Mouse (Mus musculus) spleen, postnatal 14 days (tissue): ENCODE data around the gene Pcsk2.

ENCODE experiments used
- DNase-seq, 2 experiments: peaks; one replicate each; pipeline ENCODE4 v3.0.0; 2021 to 2022; ENCODE audit warnings: low spot score in 2 of 2

Pcsk2 gene

GRCm38 (mm10) chr2:143545758-143546246 is at the start of gene Pcsk2:
Gene Pcsk2 (plus strand): TSS chr2:143546156.
- no peak for DNase-seq

GRCm38 (mm10) chr2:143500845-143501244 is 45.1 kb upstream of the Pcsk2 start:
- no peak for DNase-seq

- no peak for DNase-seq
These were observed 44.2 kb upstream of the Pcsk2 start for GRCm38 (mm10) chr2:143501760-143502159.

DNA sequence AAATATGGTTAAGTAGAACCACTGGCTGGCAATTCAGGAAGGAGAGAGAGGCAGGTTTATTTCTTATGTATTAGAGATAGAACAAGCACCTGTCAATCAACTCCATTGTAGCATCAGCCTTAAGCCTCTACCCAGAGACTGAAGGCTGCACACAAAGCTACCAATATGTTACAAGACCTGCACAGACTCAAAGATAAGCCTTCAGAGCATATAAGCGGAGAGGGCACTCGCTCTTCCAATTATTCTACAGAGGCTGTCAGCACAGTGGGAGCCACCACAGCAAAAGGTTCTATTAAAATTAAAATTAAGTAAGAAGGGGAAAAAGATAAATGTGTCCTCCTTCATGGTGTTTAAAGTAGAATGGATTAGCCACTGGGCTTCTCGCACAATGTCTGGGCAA is 43.8 kb upstream of the Pcsk2 start:
- DNase-seq = no peak

GRCm38 (mm10) chr2:143536485-143536884 is 9.5 kb upstream of the Pcsk2 start:
- DNase-seq = no peak

DNA sequence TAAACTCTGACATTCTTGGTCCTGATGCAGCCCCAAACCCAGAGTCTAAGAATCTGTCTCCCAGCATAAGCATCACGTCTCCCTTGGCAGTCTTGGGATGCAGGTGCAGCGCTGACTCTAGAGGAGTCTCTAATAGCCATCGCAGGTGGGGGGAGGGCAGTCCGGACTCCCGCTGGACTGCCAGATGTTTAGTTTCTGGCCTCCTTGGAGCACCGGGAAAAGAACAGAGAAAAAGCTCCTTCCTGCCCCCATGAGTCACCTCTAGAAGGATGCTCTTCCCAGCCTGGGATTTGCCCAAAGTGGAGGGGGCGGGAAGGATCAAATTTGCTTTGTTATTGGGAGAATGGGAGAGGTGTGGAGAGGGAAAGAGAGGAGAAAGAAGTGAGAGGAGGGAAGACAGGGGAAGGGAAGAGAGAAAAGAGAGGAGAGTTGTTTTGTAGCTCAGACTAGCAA is 631 bp upstream of the Pcsk2 start:
- no peak for DNase-seq

GRCm38 (mm10) chr2:143546412-143547211 is 656 bp downstream of the Pcsk2 start:
- no peak for DNase-seq

- DNase-seq = no peak
These were observed 1.5 kb downstream of the Pcsk2 start for GRCm38 (mm10) chr2:143547251-143548090.

- no peak for DNase-seq
These were observed 14.4 kb downstream of the Pcsk2 start for GRCm38 (mm10) chr2:143560384-143560783.

GRCm38 (mm10) chr2:143565062-143565461 is 19.1 kb downstream of the Pcsk2 start:
- DNase-seq = no peak

DNA sequence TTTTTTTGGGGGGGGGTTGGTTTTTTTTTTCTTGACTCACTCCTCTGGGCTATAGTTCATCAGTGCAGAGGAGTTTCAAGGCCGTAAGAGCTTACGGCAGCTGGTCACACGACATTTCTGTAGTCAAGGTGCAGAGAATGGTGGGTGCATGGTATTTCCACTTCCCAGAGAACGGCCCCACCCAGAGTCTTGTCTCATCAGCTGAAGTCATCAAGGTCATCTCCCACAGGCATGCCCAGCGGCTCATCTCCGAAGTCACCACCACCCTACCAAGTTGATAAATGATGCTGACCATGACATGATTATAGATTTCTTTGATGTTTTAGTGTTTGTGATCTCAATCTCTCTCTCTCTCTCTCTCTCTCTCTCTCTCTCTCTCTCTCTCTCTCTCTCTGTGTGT is 20.0 kb downstream of the Pcsk2 start:
- no peak for DNase-seq

DNA sequence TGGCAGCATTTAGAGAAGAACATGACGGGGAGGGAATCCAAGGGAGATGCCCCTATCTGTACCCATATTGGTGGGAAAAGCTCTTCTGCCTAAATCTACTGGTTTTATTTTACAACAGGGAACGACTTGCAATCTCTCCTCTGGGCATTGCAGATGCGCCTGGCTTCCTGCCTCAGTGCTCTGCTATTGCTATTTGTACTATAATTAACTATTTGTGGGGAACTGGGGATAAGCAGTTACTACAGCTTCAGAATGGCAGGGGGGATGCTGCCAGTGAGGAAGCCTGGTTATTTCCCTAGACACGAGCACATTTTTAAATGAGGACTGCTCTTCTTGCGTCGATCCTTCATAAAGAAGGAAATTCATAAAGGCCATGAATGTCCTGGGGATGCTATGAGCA is 39.4 kb downstream of the Pcsk2 start:
- DNase-seq = no peak

DNA sequence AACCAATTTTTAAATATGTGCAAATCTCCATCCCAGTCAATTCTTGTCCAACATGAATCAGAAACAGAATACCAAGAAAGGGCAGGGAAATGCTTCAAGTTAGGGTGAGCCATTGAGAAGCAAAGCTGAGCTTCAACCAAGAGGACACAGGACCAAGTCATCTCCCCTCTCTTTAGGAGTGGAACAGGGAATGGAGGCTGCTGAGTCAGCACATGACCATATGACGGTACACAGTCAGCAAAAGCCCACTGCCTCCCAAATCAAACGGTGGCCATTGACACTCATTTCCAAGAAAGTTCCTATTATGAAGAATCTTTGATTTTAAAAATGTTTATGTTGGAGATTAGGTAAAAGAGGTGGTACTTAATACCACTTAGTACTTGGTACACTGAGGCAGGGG is 44.4 kb downstream of the Pcsk2 start:
- no peak for DNase-seq

GRCm38 (mm10) chr2:143603071-143603470 is 57.1 kb downstream of the Pcsk2 start:
- no peak for DNase-seq

DNA sequence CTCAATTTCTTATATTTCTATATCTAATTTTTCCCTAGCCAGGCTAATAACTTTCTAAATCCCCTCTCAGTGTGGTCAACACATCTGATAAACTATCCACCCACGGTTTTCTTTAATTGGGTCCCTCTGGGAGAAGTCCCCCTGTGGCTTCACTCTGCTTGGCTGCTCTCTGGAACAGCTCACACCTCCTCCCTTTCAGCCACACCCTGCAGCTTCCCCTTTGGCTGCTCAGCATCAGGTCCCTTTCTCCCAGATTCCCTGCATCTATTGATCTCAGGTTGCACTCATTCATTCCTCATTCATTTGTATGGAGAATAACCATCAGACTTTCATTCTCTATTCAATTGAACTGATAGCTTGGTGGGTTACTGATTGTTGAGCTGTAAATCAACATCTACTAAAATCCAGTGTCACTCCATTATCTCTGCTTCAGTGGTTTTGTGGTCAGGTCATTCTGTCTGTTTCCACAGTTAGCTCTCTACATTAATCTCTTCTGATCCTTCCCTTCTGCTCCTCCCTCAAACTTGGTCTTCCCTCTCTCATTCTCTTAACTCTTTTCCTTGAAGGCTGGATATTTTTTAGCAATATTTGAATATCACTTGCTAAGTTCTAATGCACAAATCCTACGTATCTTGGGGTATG is 58.0 kb downstream of the Pcsk2 start:
- DNase-seq = no peak

- no peak for DNase-seq
These were observed 64.7 kb downstream of the Pcsk2 start for GRCm38 (mm10) chr2:143610355-143611331.

DNA sequence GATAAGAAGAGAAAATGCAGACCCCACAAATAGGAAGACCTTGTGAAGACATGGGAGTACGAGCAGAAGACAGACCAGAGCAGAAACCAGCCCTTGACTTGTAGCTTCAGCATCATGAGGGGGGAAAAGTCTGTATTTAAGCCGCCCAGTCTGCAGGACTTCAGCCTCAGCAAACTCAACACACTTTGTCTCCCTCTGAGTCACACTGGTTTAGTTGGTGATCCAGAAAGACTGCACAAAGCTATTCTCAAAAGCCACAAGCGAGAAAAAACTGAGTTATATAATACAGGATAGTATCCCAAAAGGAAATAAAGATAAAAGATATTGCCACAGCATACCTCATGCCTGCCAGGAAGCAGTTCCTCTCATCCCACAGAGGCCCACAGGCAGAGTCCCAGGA is 67.5 kb downstream of the Pcsk2 start:
- no peak for DNase-seq

- no peak for DNase-seq
These were observed 68.8 kb downstream of the Pcsk2 start for GRCm38 (mm10) chr2:143614775-143615174.

DNA sequence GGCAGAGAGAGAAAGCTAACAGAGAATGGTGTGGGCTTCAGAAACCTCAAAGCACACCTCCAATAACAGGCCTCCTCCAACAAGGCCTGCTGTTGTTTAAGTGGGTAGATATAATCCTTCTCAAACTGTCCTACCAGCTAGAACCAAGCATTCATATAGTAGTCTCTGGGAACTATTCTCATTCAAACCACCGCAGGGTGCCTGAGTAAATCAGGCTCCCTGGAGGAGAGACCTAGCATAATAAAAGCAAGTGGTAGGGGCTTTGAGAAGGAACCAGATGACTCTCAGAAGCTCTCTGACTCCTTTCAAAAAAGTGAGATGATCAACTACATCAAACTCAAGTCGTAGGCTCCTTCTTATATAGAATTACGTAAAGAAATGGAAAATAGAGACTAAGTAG is 75.0 kb downstream of the Pcsk2 start:
- DNase-seq = no peak

DNA sequence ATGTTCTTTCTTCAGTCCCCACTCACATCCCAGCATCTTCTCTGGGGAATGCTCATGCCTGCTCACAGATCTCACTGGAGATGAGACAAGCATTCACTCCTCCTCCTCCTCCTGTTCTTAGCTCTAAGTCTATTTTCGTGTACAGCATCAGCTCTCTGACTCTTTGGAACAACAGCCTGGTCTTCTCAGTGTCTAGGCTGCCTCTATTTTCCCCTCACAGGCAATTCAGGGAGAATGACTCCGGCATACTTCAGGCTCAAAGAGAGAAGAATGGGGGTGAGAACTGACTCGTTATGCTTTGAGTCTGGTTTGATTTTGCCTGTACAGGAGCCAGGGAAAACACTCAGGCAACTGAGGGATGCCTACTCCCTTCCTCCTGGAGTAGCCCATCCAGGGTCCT is 78.0 kb downstream of the Pcsk2 start:
- DNase-seq = no peak

- no peak for DNase-seq
These were observed 97.3 kb downstream of the Pcsk2 start for GRCm38 (mm10) chr2:143643305-143643704.
